Mouse (Mus musculus) liver, postnatal 0 days (tissue): ENCODE results near the gene Rogdi.

Experiments used
- CTCF ChIP-seq: sonication (generic); IDR thresholded peaks from 2 replicates; pipeline ENCODE4 v1.5.1; 2016; ENCODE audit warnings: antibody characterized with exemption, low read depth
- EP300 ChIP-seq: IDR thresholded peaks from 2 replicates; pipeline ENCODE4 v1.6.1; 2016; ENCODE audit warnings: antibody characterized with exemption, low read depth, mild to moderate bottlenecking

DNA sequence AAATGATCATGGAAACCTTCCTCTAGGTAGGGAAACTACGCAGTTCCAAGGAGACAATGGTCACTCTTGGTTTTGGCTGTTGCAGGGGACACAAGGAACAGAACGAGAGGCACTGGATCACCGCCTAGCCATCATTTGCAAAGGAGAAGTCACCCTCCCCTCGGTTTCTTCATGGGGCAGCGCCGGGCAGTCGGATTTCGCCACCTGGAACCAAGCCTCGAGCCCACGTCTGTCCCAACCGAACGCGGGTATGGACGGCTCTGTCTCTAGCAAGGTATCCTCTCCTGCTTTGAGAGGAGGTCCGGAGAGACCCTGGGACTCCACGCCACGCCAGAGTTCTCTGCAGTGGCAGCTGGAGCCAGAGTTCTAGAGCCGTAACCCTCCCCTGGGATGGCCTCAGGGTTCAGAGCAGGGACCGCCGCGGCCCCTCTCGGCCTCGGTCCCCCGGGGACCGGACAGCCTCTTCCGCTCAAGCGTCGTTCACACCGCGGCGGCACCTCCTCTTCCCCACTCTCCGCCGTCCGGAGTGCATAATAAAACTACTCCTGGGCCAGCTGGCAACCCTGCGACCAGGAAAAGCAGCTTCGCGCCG, 35.9 kb upstream of the Rogdi start:
- TF ChIP-seq CTCF, result no peak
- TF ChIP-seq EP300, result no peak
